Mouse (Mus musculus): Measurements from ENCODE around the gene Kank2. TPM values are rescaled to one million over a fixed set of nuclear protein-coding genes. Genes with fewer than 3 reads are reported as not detected.

The Kank2 gene
- total and polyA plus RNA-seq, 3 experiments = 0.09 to 2.3 (median 0.60) TPM

- Histone ChIP-seq H3K9ac (ENCODE audit: insufficient read depth, low read depth) (no peak overlapping the region), H3K36me3 (replicated peaks in 1 of 2; ENCODE audit: control insufficient read depth in 1 of 2, insufficient read depth in 1 of 2, low read length in 1 of 2) (no peaks in the 10 kb centered on the region), H3K4me2 (ENCODE audit: insufficient read depth, low read depth, poor library complexity, severe bottlenecking) (no peak overlapping the region), H3K4me3 (replicated peaks in 1 of 3; ENCODE audit: low read depth in 2 of 3, low read length in 2 of 3, poor library complexity in 1 of 3) (no peak overlapping the region), H3K4me1 (ENCODE audit: control insufficient read depth in 1 of 2, insufficient read depth in 2 of 2) (no peaks in the 10 kb centered on the region), H3K27me3 (replicated peaks) (no peaks in the 10 kb centered on the region), H3K79me2 (replicated peaks; ENCODE audit: control insufficient read depth, extremely low read depth, insufficient read depth, poor library complexity, severe bottlenecking) (no peaks in the 10 kb centered on the region), H3K9me3 (replicated peaks; ENCODE audit: low read length) (no peaks in the 10 kb centered on the region), H3K27ac (ENCODE audit: insufficient read depth, low read depth) (no peak overlapping the region)
- no peak for TF ChIP-seq MAZ (IDR thresholded peaks at IDR 0.05; ENCODE audit: low read depth, low read length)
- TF ChIP-seq ETS1 (conservative IDR thresholded peaks at IDR 0.05; ENCODE audit: low read depth, low read length) = no peak
- no peak for TF ChIP-seq ZC3H11A (IDR thresholded peaks at IDR 0.05; ENCODE audit: low read depth, low read length)
- TF ChIP-seq KAT2A (IDR thresholded peaks at IDR 0.05; ENCODE audit: insufficient replicate concordance, low read length) = no peak
- no peak for TF ChIP-seq POLR2AphosphoS2 (IDR thresholded peaks at IDR 0.05; ENCODE audit: low read depth, low read length)
- no peak for TF ChIP-seq ZMIZ1 (IDR thresholded peaks at IDR 0.05; ENCODE audit: low read depth, low read length)
- TF ChIP-seq BHLHE40 (IDR thresholded peaks at IDR 0.05; ENCODE audit: low read depth, low read length) = no peak
- TF ChIP-seq SMC3 (IDR thresholded peaks at IDR 0.05; ENCODE audit: low read depth, low read length) = no peak
- TF ChIP-seq NELFE (IDR thresholded peaks at IDR 0.05; ENCODE audit: low read depth, low read length) = no peak
- no peak for TF ChIP-seq HCFC1 (IDR thresholded peaks at IDR 0.05; ENCODE audit: low read depth, low read length)
- TF ChIP-seq MAX (IDR thresholded peaks at IDR 0.05; ENCODE audit: low read length) = no peak
- TF ChIP-seq IRF4 (IDR thresholded peaks at IDR 0.05; ENCODE audit: low read depth, low read length) = no peak
- dilution Hi-C loops (cut with MboI; ENCODE audit: extremely low pct_ligation_motif_present, extremely low pct_unique_long_range_greater_than_20kb, low sequenced_read_pairs) = no loop called here
- DNase-seq (ENCODE audit: extremely low read depth) = no peak
- in situ Hi-C loops (cut with MboI; ENCODE audit: low pct_ligation_motif_present, low pct_unique_long_range_greater_than_20kb, low sequenced_read_pairs) = no loop called here
Observed at GRCm38 (mm10) chr9:21769558-21770183, 28.9 kb downstream of the Kank2 start.

GRCm38 (mm10) chr9:21768511-21769411 lies 29.8 kb downstream of the Kank2 start:
- H3K36me3 ChIP-seq (replicated peaks in 1 of 2; ENCODE audit: control insufficient read depth in 1 of 2, insufficient read depth in 1 of 2, low read length in 1 of 2) = no peaks in the 10 kb centered on the region
- H3K9ac ChIP-seq (ENCODE audit: insufficient read depth, low read depth) = no peak overlapping the region
- no peak overlapping the region for H3K4me2 ChIP-seq (ENCODE audit: insufficient read depth, low read depth, poor library complexity, severe bottlenecking)
- H3K27me3 ChIP-seq (replicated peaks) = no peaks in the 10 kb centered on the region
- H3K27ac ChIP-seq (ENCODE audit: insufficient read depth, low read depth) = no peak overlapping the region
- H3K79me2 ChIP-seq (replicated peaks; ENCODE audit: control insufficient read depth, extremely low read depth, insufficient read depth, poor library complexity, severe bottlenecking) = no peaks in the 10 kb centered on the region
- no peak overlapping the region for H3K4me3 ChIP-seq (replicated peaks in 1 of 3; ENCODE audit: low read depth in 2 of 3, low read length in 2 of 3, poor library complexity in 1 of 3)
- no peaks in the 10 kb centered on the region for H3K4me1 ChIP-seq (ENCODE audit: control insufficient read depth in 1 of 2, insufficient read depth in 2 of 2)
- DNase-seq (ENCODE audit: extremely low read depth) = no peak
- in situ Hi-C loops (cut with MboI; ENCODE audit: low pct_ligation_motif_present, low pct_unique_long_range_greater_than_20kb, low sequenced_read_pairs) (no loop called here), dilution Hi-C loops (cut with MboI; ENCODE audit: extremely low pct_ligation_motif_present, extremely low pct_unique_long_range_greater_than_20kb, low sequenced_read_pairs) (no loop called here)
- TF ChIP-seq GABPA (IDR thresholded peaks at IDR 0.05; ENCODE audit: insufficient replicate concordance, low read depth, low read length) (no peak), POLR2AphosphoS2 (IDR thresholded peaks at IDR 0.05; ENCODE audit: low read depth, low read length) (no peak), ZMIZ1 (IDR thresholded peaks at IDR 0.05; ENCODE audit: low read depth, low read length) (no peak), POLR2A (IDR thresholded peaks at IDR 0.05; ENCODE audit: low read depth, low read length) (no peak), RAD21 (IDR thresholded peaks at IDR 0.05; ENCODE audit: low read depth, low read length) (no peak), ETS1 (conservative IDR thresholded peaks at IDR 0.05; ENCODE audit: low read depth, low read length) (no peak), SMC3 (IDR thresholded peaks at IDR 0.05; ENCODE audit: low read depth, low read length) (no peak), JUN (IDR thresholded peaks at IDR 0.05; ENCODE audit: insufficient read depth, low read depth, low read length) (no peak), KAT2A (IDR thresholded peaks at IDR 0.05; ENCODE audit: insufficient replicate concordance, low read length) (no peak), ZNF384 (IDR thresholded peaks at IDR 0.05; ENCODE audit: low read depth, low read length) (no peak), TBP (conservative IDR thresholded peaks at IDR 0.05; ENCODE audit: low read depth, low read length) (no peak), SIN3A (IDR thresholded peaks at IDR 0.05; ENCODE audit: low read length) (no peak)
- H3K9me3 ChIP-seq (replicated peaks; ENCODE audit: low read length) = no peaks in the 10 kb centered on the region
